Mouse (Mus musculus): ENCODE data around the gene Myo5a.

Myo5a gene

DNA sequence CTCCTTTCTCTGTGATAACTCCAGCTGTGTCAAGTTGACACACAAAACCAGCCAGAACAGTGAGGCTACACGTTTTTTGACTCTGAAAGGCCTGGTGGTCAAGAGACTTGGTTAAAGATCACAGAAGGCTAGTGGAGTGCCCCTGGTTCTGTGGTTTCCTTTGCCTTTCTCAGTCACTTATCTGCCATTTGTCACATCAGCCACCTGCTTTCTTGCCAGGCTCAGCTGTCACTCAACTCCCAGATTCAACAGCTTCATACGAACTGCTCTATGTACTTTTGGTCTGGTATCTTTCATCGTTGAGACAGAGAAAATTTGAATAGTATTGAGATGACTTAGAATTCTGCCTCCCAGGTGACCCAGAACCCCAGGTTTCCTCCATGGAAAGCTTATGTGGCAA, 183.0 kb downstream of the Myo5a start:
- DNase-seq, result no peak

DNA sequence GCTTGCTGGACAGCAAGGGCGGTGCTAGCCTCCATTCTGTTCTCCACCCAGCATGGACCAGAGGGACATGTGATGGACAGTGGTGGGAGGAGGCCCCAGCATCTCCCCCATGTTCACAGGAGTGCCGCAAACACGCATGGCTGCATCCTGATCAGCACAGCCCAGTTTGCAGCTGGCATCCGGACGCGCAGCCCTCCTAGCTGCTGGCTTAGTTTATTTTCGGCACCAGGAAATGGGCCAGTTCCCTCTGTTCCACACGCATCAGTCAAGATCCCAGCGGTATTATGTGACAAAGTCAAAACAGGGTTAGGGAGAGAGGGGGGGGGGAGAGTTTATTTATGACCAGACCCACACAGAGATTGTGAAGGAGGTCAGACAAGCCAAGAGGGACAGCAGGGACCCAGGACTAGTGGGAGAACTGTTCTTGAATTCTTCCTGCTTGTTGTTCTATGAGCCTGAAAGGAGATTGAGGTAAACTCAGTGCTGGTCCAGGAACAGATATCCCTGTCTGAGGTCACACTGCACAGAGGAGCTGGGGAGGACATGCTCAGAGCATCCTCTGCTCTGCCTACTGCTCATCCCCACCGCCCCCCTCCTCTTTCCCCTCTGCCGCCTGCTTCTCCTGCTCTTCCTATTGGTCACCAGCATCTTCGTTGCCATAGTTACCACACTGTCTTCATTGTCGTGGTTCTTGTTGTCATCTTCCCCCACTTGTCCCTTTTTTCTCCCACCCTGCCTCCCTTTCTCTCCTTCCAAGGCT, 183.6 kb downstream of the Myo5a start:
- no peak for DNase-seq

DNA sequence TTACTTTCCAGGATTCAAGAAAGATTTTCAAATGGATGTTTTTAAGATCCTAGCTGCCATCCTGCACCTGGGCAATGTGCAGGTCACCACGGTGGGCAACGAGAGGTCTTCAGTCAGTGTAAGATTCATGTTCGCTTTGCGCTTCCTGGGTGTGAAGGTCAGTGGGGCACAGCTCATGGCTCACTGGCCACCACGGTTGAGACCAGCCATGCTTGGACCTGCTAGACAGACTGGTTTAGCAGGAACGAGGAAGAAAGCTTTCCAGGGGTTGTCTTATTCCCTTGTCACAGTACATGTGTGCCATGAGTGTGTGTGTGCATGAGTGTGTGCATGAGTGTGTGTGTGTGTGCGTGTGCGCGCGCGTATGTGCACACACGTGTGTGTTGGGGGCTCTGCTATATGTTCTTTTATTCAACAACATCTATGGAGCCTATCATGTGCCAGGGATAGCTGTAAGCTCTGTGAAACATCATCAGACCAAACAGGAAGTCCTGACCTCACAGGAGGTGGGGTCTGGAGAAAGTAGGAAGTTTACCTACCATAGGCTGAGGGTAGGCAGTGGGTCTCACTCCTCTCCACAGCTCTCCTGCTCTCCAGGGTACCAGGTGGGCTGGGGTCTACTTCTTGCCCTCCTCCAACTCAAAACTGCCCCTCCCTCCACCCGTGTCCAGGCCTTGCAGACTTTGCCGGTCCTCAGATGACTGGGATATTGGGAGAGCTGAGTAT, 185.2 kb downstream of the Myo5a start:
- no peak for DNase-seq

DNA sequence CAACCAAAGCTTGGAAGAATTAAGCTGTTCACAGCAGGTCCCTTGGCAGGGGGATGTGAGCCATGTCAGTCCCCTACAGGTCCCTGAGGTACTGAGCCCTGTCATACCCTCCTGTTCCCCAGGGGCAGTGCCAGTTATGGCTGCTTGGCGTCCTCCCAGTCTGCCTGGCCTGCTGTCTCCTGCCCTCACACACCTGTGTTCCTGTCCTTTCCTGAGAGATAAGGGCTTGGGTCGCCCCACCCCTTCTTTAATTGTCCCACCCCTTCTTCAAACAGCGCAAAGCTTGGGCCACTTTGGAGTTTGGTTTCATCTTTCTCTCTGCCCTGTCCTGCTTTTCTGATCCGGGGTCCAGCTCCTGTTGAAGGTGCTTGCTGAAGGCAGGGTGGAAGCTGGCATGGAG, 188.0 kb downstream of the Myo5a start:
- DNase-seq, result no peak

DNA sequence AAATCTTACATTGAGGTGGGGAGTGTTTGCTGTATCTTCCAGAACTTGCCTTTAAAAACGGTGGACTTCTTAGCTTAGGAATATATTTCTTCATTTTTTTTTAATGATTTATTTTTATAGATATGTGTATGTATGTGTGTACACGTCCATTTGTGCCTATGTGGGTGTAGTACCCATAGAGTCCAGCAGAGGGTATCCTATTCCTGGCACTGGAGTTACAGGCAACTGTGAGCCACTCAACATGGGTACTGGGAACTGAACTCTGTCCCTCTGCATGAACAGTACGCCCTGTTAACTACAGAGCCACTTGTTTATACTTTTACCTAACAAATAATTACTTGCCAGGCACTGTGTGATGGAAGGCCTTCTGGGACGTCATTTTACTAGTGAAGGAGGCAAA, 188.8 kb downstream of the Myo5a start:
- no peak for DNase-seq

DNA sequence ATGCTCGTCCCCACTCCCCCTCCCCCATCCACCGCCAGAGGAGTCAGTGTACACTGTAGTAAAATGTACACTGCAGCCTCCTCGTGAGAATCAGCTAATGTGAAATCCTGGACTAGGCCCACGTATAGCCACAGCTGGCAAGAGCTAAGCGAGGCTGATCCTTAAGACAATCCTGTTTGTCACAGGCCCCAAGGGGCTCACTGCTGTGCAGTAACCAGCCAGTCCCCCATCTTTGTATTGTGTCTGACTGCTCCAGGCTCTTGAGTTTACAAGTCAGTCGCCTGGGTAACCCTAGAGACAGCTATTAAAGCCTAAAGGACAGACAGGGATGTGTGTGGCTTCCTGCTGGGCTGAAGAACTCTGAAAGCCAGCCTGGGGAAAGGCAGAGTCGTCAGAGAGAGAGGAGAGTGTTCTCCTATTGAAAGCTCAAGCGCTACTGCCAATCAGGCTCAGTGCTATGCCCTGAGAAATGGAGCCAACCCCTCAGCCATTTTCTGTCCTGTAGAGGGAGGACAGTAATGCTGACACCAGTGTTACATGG, 190.6 kb downstream of the Myo5a start:
- no peak for DNase-seq

DNA sequence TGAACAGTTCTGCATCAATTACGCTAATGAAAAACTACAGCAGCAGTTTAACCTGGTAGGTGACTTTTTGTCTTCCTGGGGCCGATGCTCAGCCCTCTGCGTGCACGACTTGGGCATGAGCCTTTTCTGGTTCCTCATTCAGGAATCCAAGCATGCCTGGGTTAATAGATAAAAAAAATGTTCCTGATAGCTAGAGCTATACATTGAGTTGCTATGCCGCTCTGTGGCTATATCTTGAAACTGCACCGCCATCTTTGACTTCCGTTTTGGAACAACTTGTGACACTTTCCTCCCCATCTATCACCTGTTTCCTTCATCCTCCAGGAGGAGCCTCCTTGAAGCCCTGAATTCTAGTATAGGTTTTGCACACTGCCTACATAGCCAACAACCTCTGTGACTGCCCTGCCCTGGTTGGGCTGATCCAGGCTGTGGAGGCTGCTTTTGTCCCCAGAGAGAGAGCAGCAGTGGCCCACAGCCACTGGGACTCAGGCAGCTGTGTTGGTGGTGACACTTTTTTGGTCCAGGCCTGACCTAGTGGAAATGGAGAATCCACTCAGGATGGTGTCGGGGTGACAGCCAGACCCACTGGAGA, 191.5 kb downstream of the Myo5a start:
- DNase-seq, result no peak

DNA sequence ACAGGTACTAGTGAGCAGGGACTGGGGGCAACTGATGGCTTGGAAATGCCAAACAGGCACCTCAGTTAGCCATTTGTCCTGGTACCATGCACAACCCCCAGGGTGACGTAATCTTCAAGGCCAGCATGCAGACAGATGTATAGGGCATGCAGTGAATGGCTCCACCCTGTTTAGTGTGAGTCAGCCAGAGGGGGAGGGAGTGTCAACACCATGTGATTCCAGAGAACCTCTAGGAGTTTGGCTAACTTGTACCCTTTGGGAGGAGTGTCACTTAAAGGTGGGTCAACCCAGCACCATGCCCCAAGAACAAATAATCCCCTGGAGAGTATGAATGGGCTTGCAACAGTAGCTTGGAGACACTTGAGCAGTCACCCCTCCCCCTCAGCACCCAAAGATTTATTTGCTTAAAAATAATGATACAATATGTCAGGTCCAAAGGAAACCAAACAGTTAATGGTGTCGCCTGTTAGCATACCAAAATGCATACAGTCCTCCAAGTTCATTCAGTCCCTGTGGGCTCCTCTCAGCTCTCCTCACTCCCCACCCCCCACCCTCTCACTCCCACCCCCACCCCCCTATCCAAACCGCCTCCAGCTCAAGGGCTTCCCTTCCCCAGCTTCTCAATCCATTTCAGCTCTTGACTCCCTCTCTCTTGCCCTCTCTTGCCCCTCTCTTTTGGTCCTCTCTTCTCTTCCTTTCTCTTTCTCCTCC, 193.3 kb downstream of the Myo5a start:
- DNase-seq, result no peak

DNA sequence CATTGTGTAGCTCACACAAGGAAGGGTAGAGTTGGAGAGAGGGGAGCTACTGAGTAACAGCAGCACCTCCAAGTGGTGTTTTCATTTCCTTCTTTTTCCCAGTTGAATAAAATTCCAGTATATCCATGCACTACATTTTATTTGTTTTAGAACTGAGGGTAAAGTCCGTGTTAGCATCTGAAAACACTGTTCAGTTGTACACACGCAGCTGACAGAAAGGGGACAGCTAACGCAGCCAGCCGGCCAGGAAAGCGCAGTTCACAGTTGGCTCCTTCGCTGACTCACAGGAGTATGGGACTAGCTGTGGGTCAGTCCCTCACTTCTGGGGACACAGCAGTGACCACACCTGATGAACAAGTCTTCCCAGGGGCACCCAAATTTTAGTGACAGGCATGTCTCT, 196.3 kb downstream of the Myo5a start:
- DNase-seq, result no peak

DNA sequence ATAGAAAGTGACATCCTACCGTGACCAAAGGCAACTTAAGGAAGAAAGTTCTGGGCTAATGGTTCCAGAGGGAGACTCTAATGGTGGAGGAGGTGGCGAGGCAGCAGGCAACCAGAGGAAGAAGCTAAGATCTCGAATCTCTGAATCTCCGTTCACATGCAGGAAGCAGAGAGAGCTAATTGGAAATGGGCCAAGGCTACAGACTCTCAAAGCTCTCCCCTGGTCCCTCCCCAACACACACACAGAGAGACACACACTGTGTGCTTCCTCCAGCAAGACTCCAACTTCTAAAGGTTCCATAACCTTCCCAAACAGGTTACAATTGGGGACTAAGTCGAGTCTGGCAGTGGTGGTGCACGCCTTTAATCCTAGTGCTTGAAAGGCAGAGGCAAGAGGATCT, 199.6 kb downstream of the Myo5a start:
- DNase-seq, result no peak

DNA sequence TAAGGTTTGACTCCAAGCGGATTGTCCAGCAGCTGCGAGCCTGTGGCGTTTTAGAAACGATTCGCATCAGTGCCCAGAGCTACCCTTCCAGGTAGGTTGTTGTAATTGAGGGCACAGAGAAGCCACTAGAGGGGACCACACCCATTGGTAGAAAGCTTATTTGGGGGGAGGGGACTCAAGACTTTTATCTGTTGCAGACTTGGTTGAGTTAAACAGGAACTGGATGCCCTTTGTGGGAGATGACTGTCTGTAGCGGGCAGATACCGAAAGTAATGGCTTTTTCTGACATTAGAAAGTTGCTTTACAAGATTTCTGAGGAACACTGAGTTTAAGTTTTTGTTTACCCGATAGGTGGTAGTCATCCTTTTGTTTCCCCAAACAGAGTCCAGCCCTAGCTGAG, 200.7 kb downstream of the Myo5a start:
- no peak for DNase-seq

Measured in cerebellum, adult 9-11 months (tissue).